Mouse (Mus musculus): ENCODE measurements around the gene Fam186b.
"Not testable (repeated sequence)": the region's sequence is repeated elsewhere in the genome, so short reads cannot be mapped to it uniquely, and the experiment has no call there.

The Fam186b gene

GRCm38 (mm10) chr15:99251626-99252380, 43.9 kb downstream of the Fam186b start, which contains the start of gene Mcrs1:
Gene Mcrs1 (minus strand): TSS chr15:99251961.
- Histone ChIP-seq H3K4me3 (replicated peaks; ENCODE audit: low read length) (peak within 1 kb of the TSS; percentile 93), H3K36me3 (ENCODE audit: insufficient read depth, low read length) (peaks cover 40% of the 10 kb centered on the region), H3K9me3 (ENCODE audit: low read length) (no peaks in the 10 kb centered on the region), H3K4me1 (replicated peaks; ENCODE audit: low read depth, low read length) (peaks cover 73% of the 10 kb centered on the region), H3K27me3 (ENCODE audit: insufficient read depth, low read length) (no peaks in the 10 kb centered on the region)
- TF ChIP-seq NANOG (IDR thresholded peaks at IDR 0.05; ENCODE audit: borderline replicate concordance, low read length) (no peak; the same call in 1 of the 2 replicates), CTCF (conservative IDR thresholded peaks at IDR 0.05; ENCODE audit: low read length) (no peak), POU5F1 (IDR thresholded peaks at IDR 0.05; ENCODE audit: borderline replicate concordance, low read length) (no peak)

DNA sequence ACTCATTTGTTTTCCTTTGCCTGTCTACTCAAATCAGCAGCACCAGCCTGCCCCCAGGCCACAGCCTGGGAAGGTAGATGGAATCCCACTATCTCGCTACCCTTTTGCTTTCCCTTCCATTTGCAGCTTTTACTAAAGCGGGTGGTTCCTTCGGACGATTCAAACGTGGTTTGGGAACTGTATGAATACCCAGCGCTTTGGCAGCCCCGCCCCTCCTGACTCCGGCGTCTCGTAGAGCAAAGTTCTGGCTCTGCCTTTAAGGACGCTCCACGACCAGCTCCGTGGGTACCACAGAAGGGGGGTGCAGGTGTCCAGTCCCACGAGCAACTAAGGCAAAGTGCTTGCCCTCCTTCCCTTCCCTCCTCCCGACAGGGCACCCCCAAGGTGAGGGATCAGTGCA, 44.6 kb downstream of the Fam186b start:
- not testable (repeated sequence) for H3K9me3 ChIP-seq (ENCODE audit: low read length); H3K27me3 ChIP-seq (ENCODE audit: insufficient read depth, low read length)
- H3K36me3 ChIP-seq (ENCODE audit: insufficient read depth, low read length) = peaks cover 47% of the 10 kb centered on the region
- H3K4me3 ChIP-seq (replicated peaks; ENCODE audit: low read length) = peak overlapping the region; percentile 93
- H3K4me1 ChIP-seq (replicated peaks; ENCODE audit: low read depth, low read length) = peaks cover 71% of the 10 kb centered on the region

- Histone ChIP-seq H3K4me3 (replicated peaks; ENCODE audit: low read length) (peak overlapping the region; percentile 58), H3K4me1 (replicated peaks; ENCODE audit: low read depth, low read length) (peaks cover 66% of the 10 kb centered on the region), H3K36me3 (ENCODE audit: insufficient read depth, low read length) (peaks cover 54% of the 10 kb centered on the region), H3K27me3 (ENCODE audit: insufficient read depth, low read length) (no peaks in the 10 kb centered on the region), H3K9me3 (ENCODE audit: low read length) (no peaks in the 10 kb centered on the region)
- TF ChIP-seq POU5F1 (IDR thresholded peaks at IDR 0.05; ENCODE audit: borderline replicate concordance, low read length) (no peak), CTCF (conservative IDR thresholded peaks at IDR 0.05; ENCODE audit: low read length) (no peak), NANOG (IDR thresholded peaks at IDR 0.05; ENCODE audit: borderline replicate concordance, low read length) (no peak)
Observed at GRCm38 (mm10) chr15:99249938-99250337, 45.8 kb downstream of the Fam186b start.

DNA sequence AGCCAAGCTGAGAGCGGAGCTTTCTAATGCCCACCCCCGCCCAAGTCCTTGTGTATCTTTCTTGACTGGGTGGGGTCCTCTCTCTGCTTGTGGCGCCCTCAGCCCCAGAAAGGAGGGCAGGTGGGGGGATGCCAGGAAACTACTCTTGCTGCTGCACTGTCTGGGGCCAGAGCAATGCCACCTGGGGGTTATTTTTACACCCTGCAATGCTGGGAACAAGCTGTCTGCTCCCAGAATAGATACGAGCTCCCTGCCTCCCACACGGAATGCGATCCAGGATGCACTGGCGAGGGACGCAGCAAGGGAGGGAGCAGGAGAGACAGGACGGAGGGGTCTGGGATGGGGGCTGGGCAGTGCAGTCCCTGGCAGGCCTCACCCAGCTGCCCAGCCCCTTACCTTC, 46.7 kb downstream of the Fam186b start:
- Histone ChIP-seq H3K4me1 (replicated peaks; ENCODE audit: low read depth, low read length) (peaks cover 66% of the 10 kb centered on the region), H3K4me3 (replicated peaks; ENCODE audit: low read length) (peak overlapping the region; percentile 58)

DNA sequence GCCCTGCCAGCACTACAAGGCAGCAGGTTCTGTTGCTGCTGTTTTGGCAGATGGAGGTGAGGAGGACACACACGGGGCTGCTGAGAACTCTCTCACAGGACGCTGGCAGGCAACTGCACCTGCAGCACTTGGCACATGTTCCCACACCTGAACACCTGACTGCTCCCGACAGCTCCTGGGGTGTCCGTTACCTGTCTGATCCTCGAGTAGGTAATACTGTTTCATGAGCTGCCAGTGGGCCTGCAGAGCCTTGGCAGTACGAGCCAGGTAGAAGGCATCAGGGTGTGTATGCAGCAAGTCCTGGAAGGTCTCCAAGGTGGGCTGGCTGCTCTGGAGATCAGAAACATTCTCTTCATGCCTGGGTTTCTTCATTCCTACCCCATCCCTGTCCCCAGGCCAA, 49.0 kb downstream of the Fam186b start:
- Histone ChIP-seq H3K36me3 (ENCODE audit: insufficient read depth, low read length) (peaks cover 86% of the 10 kb centered on the region), H3K4me1 (replicated peaks; ENCODE audit: low read depth, low read length) (peaks cover 70% of the 10 kb centered on the region)
- H3K4me3 ChIP-seq (replicated peaks; ENCODE audit: low read length); H3K9me3 ChIP-seq (ENCODE audit: low read length); H3K27me3 ChIP-seq (ENCODE audit: insufficient read depth, low read length): not testable (repeated sequence)

More for the DNA sequence above, 46.7 kb downstream of the Fam186b start:
- Histone ChIP-seq H3K27me3 (ENCODE audit: insufficient read depth, low read length) (no peaks in the 10 kb centered on the region), H3K36me3 (ENCODE audit: insufficient read depth, low read length) (peaks cover 64% of the 10 kb centered on the region), H3K9me3 (ENCODE audit: low read length) (no peaks in the 10 kb centered on the region)
- no peak for TF ChIP-seq NANOG (IDR thresholded peaks at IDR 0.05; ENCODE audit: borderline replicate concordance, low read length)
- TF ChIP-seq CTCF (conservative IDR thresholded peaks at IDR 0.05; ENCODE audit: low read length) = no peak
- no peak for TF ChIP-seq POU5F1 (IDR thresholded peaks at IDR 0.05; ENCODE audit: borderline replicate concordance, low read length)

DNA sequence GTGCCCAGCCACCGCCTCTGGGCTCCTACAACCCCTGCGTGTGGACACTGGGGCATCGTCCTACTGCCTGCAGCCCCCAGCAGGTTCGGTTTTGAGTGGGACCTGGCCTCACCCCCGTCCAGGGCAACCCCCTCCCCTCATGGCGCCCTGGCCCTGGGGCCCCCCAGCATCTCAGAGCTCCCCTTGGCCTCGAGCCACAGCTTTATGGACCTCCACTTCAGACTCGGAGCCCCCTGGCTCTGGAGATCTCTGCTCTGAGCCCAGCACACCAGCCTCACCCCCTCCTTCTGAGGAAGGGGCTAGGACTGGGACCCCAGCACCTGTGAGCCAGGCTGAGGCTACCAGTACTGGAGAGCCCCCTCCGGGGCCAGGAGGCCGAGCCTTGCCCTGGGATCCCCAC, 53.6 kb downstream of the Fam186b start:
- Histone ChIP-seq H3K4me1 (replicated peaks; ENCODE audit: low read depth, low read length) (peaks cover 64% of the 10 kb centered on the region), H3K27me3 (ENCODE audit: insufficient read depth, low read length) (no peaks in the 10 kb centered on the region)

DNA sequence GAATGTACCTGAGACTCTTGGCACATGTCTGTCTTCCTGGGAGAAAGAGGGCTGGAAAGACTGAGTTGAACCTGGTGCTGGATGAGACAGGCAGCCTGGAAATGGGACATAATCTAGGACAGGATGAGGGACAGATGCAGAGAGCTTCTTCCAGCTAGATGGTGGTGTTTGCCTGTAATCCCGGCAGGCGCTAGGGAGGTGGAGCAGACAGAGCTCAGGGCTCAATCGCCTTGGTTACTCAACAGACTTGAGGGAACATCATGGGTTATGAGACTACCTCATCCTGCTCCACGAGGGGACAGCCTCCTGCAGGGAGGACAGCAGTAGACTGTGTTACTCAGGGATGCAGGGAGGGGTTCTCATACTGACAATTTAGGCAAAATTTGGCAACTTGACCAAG, 54.4 kb downstream of the Fam186b start:
- no peak for TF ChIP-seq POU5F1 (IDR thresholded peaks at IDR 0.05; ENCODE audit: borderline replicate concordance, low read length)
- TF ChIP-seq CTCF (conservative IDR thresholded peaks at IDR 0.05; ENCODE audit: low read length) = no peak
- TF ChIP-seq NANOG (IDR thresholded peaks at IDR 0.05; ENCODE audit: borderline replicate concordance, low read length) = no peak
- Histone ChIP-seq H3K4me3 (replicated peaks; ENCODE audit: low read length) (no peak overlapping the region), H3K27me3 (ENCODE audit: insufficient read depth, low read length) (no peaks in the 10 kb centered on the region), H3K4me1 (replicated peaks; ENCODE audit: low read depth, low read length) (peaks cover 65% of the 10 kb centered on the region), H3K36me3 (ENCODE audit: insufficient read depth, low read length) (peaks cover 59% of the 10 kb centered on the region), H3K9me3 (ENCODE audit: low read length) (no peaks in the 10 kb centered on the region)

More for the DNA sequence above, 53.6 kb downstream of the Fam186b start:
- Histone ChIP-seq H3K4me3 (replicated peaks; ENCODE audit: low read length) (no peak overlapping the region), H3K36me3 (ENCODE audit: insufficient read depth, low read length) (peaks cover 67% of the 10 kb centered on the region), H3K9me3 (ENCODE audit: low read length) (no peaks in the 10 kb centered on the region)
- TF ChIP-seq NANOG (IDR thresholded peaks at IDR 0.05; ENCODE audit: borderline replicate concordance, low read length) (no peak), CTCF (conservative IDR thresholded peaks at IDR 0.05; ENCODE audit: low read length) (no peak), POU5F1 (IDR thresholded peaks at IDR 0.05; ENCODE audit: borderline replicate concordance, low read length) (no peak)

- Histone ChIP-seq H3K4me1 (replicated peaks; ENCODE audit: low read depth, low read length) (peaks cover 69% of the 10 kb centered on the region), H3K27me3 (ENCODE audit: insufficient read depth, low read length) (no peaks in the 10 kb centered on the region), H3K9me3 (ENCODE audit: low read length) (no peaks in the 10 kb centered on the region), H3K4me3 (replicated peaks; ENCODE audit: low read length) (no peak overlapping the region), H3K36me3 (ENCODE audit: insufficient read depth, low read length) (peaks cover 48% of the 10 kb centered on the region)
- TF ChIP-seq CTCF (conservative IDR thresholded peaks at IDR 0.05; ENCODE audit: low read length) (peak; percentile 39), NANOG (IDR thresholded peaks at IDR 0.05; ENCODE audit: borderline replicate concordance, low read length) (no peak), POU5F1 (IDR thresholded peaks at IDR 0.05; ENCODE audit: borderline replicate concordance, low read length) (no peak)
Observed at GRCm38 (mm10) chr15:99240129-99240528, 55.6 kb downstream of the Fam186b start.

- no peaks in the 10 kb centered on the region for H3K9me3 ChIP-seq (ENCODE audit: low read length)
- H3K4me1 ChIP-seq (replicated peaks; ENCODE audit: low read depth, low read length) = peaks cover 61% of the 10 kb centered on the region
- H3K36me3 ChIP-seq (ENCODE audit: insufficient read depth, low read length) = peaks cover 26% of the 10 kb centered on the region
- TF ChIP-seq CTCF (conservative IDR thresholded peaks at IDR 0.05; ENCODE audit: low read length) (no peak), POU5F1 (IDR thresholded peaks at IDR 0.05; ENCODE audit: borderline replicate concordance, low read length) (no peak), NANOG (IDR thresholded peaks at IDR 0.05; ENCODE audit: borderline replicate concordance, low read length) (no peak)
- H3K4me3 ChIP-seq (replicated peaks; ENCODE audit: low read length) = peak overlapping the region; percentile 54
- H3K27me3 ChIP-seq (ENCODE audit: insufficient read depth, low read length) = peaks cover 10% of the 10 kb centered on the region
Observed at GRCm38 (mm10) chr15:99238006-99238405, 57.7 kb downstream of the Fam186b start.
